Mouse (Mus musculus): Measurements from ENCODE around the gene Dapp1.

DNA sequence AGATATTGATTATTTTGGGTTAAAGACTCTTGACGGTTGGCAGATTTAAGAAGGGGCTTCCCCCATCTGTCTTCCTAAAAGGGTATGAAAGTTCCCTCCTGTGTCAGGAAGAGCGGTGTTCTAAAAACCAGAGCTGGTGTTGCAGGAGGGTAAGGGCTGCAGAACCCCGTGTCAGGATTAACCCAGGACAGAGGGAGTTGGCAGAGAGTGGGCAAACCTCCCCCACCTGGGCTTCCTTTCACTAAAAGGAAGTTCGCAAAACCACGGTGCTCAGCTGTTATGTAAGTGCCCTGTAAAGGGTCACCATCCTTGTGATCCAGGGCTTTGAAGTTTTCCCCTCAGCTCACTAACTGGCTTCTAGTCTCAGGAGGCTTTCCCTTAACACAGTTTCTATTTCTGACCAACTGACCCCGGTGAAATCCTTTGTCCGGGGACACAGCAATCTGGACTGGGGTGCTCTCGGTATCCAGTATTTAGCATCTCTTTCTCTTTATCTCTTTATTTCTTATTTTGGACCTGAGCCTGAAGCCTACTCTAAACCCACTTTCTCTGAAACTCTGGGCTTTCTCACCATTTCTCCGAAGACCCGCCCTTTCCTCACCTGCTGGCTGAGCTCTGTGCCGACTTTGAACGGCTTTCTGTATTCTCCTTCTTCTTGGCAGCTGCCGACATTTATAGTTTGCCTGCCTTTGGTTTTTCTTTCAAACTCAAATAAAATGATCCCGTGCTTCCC, 17.3 kb upstream of the Dapp1 start:
- TF ChIP-seq CTCF (IDR thresholded peaks at IDR 0.05; ENCODE audit: low read depth), result no peak
- TF ChIP-seq EP300 (IDR thresholded peaks at IDR 0.05; ENCODE audit: low read depth), result no peak

Data from liver, embryonic 14.5 days (tissue).